Mouse (Mus musculus) retina, embryonic 14.5 days (tissue): ENCODE data around the gene Dcpp1.
"Not testable (repeated sequence)": the region's sequence is repeated elsewhere in the genome, so short reads cannot be mapped to it uniquely, and the experiment has no call there.

ENCODE experiments used
- DNase-seq: peaks from one replicate; pipeline ENCODE4 v3.0.0-alpha.2; 2015; ENCODE audit warnings: low spot score

Gene Dcpp1

DNA sequence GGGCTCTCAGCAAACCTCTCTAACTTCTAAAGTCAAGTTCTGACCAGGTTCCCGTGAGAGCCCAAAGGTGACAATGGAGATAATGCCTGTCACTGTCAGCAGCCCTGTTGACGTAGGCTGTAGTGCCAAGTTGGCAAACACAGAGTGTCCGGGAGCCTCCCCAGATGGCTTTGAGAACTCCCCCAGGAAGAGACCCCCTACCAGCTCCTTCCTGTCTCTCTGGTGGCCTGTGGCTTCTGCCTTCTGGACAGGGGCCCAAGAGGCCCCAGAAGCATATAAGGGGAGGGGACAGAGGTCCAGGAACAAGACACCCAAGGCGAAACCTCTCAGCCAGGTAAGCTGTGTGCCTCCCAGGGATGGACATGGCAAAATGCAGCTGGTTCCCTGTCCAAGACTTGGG lies at the start of gene Dcpp1, which contains the start of gene Dcpp2:
Gene Dcpp1 (plus strand): TSS at position 301 of the 400 bp plus-strand sequence.
Gene Dcpp2 (plus strand): TSS at position 305 of the 400 bp plus-strand sequence.
- DNase-seq: not testable (repeated sequence)

DNA sequence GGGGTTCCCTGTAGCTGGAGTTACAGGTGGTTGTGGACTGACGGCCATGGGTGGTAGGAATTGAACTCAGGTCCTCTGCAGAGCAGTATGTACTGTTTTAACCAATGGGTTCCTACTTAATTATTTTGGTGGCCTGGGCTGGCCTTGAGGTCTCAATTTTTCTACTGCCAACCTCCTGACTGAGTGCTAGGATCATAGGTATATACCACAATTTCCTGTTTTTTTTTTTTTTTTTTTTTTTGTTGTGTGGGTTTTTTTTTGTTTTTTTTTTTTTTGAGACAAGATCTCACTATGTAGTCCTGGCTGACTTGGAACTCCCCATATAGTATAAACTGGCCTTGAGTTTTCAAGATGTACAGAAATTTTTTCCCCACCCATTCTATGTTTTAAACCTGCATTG lies 49.5 kb upstream of the Dcpp1 start:
- no peak for DNase-seq

DNA sequence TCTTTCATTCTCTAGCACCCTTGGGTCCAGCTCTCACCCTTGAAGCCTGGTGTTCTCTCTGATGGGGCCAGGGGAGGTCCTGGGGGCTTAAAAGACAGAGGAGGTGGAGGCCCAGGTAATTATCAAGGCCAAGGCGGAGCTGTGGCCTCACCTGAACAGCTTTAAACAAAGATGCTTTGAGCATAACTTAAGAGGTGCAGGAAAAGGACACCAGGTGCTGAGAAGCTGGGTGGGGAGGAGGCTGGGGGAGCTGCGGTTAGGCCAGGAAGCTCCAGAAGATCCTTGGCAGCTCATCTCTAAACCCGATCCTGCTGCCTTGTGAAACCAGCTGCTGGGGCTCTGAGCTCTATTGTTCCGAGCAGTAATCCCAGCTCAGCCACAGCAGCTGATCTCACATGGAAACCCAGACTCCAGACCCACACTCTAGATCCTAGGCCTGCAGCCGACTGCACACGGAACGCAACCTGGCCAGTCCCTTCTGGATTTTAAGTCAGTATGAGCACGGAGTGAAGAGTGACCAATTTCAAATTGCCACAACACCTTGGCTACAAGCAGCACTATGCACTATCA lies 44.6 kb upstream of the Dcpp1 start, which contains the start of gene Prss33:
Gene Prss33 (minus strand): TSS at position 51 of the 570 bp plus-strand sequence.
- peak; percentile 35 for DNase-seq

DNA sequence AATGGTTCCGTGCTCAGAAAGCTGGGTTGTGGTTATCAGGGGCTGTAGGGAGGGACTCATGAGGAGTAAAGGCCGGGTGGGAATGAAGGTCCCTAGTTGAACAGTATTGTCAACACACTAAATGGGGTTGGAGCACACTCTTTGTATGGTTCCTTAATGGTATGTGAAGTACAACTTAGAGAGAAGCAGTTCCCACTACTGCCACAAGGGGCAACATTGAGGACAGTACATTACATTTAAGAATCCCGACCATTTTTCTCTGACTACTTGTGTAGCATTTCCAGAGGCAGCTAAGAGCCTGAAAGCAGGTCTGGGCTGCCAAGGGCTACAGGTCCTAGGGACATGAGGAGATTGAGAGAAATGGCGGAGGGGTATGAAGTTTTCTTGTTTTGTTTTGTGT lies 39.5 kb upstream of the Dcpp1 start:
- DNase-seq: peak; percentile 91

GRCm38 (mm10) chr17:23843141-23843811 lies 37.4 kb upstream of the Dcpp1 start:
- DNase-seq: peak; percentile 67

- peak; percentile 83 for DNase-seq
Measured at GRCm38 (mm10) chr17:23843812-23844273, 36.8 kb upstream of the Dcpp1 start, which contains the start of the genes Prss32 and Prss41. Gene Prss32, plus strand, starts transcription at chr17:23843855. Gene Prss41, minus strand, starts transcription at chr17:23844172.

GRCm38 (mm10) chr17:23850028-23850427 lies 30.6 kb upstream of the Dcpp1 start:
- DNase-seq: no peak

DNA sequence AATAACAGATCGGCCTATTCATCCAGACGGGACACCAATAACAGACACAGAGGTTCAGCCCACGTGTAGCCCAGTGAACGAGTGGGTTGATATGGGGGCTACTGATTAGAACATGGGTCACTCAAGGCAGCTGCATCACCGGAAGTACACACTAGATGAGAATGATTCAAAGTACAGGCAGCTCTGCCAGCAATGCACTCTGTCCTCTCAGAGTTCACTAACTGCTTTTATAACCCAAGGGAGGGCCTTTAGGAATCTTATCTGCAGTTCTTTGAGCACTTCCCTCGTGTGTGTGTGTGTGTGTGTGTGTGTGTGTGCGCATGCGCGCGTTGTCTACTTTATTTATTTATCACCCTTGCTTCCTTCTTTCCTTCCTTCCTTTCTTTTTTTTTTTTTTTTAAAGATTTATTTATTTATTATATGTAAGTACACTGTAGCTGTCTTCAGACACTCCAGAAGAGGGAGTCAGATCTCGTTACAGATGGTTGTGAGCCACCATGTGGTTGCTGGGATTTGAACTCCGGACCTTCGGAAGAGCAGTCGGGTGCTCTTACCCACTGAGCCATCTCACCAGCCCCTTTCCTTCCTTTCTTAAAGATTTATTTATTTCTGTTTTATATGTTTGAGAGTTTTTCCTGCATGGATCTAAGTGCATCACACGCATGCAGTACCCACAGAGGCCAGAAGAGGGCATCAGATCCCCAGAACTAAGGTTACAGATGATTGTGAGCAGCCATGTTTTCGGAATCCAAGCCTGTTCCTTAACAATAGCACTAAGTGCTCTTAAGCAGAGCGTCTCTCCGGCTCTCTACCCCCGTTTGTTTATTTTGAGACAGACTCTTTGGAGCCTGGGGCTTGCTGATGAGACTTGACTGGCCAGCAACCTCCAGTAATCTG lies 29.6 kb upstream of the Dcpp1 start:
- DNase-seq: peak; percentile 80

- peak; percentile 81 for DNase-seq
Measured at GRCm38 (mm10) chr17:23853292-23853691, 27.4 kb upstream of the Dcpp1 start.

DNA sequence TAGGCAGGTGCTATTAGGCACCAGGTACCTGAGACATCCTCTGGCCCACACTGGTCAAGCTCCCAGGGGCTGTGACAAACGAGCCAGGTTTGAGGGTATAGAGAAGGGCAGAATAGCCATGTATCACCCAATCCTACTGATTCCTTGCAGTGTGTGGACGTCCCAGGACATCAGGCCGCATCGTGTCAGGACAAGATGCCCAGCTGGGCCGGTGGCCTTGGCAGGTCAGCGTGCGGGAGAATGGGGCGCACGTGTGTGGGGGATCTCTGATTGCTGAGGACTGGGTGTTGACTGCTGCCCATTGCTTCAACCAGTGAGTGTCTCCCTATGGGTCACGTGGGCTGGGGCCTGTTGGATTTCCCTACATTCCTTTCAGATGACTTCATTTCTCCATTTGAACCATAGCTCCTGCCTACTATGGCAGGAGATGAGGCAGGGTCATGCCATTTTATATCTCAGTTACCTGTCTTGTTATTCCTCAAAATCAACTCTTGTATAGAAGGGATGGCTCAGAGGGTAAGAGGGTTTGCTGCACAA lies 26.4 kb upstream of the Dcpp1 start:
- no peak for DNase-seq

DNA sequence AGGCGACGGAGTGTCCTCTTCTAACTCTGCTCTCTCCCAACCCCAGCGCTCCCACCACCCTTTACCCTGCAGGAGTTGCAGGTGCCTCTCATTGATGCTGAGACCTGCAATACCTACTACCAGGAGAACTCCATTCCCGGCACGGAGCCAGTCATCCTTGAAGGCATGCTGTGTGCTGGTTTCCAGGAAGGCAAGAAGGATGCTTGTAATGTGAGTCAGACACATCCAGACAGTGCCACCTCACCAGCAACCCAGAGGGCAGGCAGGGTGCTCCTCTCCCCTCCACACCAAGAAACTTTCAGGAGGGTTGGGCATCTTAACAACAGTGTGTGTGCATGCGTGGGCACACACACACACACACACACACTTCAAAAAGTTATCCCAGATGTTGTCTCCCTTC lies 23.5 kb upstream of the Dcpp1 start:
- no peak for DNase-seq

GRCm38 (mm10) chr17:23857913-23858312 lies 22.8 kb upstream of the Dcpp1 start:
- no peak for DNase-seq

GRCm38 (mm10) chr17:23862926-23863325 lies 17.8 kb upstream of the Dcpp1 start:
- no peak for DNase-seq

DNA sequence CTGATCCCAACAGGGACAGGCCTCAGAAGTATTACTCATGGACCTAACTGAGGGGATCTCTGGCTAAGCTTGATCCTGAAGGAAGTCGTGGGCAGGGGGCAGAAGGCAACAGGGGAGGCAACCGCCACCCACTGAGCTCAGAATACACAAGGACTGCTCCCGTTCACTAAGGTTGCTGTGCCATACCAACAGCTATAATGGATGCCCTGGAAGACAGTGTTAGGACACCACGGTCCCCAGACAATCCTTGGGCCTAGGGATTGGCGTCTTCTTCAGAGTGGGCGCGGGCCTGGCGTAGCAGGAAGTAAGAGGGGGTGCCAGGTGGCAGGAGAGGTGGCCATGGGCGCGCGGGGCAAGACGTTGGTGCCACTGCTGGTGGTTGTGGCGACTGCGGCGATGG lies 12.9 kb upstream of the Dcpp1 start, which contains the start of gene Prss21:
Gene Prss21 (plus strand): TSS at position 301 of the 400 bp plus-strand sequence.
- DNase-seq: no peak

DNA sequence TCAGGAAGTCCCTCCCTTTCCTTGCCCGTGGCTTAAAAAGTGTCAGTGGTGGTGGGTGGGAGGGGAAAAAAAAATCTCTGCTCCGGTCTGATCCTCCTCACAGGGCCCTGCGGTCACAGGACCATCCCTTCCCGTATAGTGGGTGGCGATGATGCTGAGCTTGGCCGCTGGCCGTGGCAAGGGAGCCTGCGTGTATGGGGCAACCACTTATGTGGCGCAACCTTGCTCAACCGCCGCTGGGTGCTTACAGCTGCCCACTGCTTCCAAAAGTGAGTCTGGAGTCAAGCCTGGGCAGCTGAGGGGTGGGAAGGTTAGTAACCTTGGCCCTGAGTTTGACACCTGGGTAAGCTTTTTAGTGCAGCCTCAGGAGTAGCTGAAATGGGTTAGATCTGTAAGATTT lies 12.2 kb upstream of the Dcpp1 start:
- no peak for DNase-seq

DNA sequence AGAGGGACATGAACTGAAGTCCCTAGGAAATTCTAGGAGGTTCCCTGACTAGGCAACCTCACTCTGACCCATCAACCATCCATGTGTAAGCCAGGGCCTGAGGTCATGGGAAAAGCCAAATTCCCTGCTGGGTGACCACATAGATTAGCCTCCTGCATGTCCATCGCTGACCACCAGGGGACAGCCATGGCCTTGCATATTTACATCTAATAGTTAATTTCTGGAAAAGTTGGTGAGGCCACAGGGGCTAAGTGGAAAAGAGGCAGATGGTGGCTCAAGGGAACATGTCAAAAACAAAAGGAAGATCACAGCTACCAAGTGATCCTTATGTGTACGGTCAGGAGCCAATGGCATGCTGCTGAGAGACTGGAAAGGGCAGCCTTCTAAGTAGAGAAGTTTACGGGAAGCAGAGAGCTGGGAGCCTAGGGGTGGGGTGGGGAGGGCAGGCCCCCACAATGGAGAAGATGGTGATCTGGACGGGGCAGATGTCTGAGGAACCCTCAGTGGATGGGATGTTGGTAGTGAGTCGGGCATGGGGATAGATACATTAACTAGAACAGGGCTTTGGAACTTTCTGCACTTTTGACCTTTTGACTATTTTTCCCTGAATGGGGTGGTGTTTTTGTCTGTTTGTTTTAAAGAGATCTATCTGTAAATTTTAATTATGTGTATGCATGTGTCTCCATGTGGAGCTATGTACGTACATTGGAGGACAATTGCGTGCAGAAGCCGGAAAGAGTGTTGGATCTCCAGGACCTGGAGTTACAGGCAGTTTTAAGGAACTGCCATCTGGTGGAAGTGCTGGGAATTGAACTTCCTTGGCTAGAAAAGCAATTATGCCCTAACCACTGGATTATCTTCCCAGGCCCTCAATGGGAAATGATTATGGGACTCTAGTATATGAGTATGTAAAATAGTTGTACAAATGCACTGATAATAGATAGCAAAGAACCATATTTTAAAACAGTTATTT lies 6.5 kb upstream of the Dcpp1 start:
- DNase-seq: peak; percentile 82

DNA sequence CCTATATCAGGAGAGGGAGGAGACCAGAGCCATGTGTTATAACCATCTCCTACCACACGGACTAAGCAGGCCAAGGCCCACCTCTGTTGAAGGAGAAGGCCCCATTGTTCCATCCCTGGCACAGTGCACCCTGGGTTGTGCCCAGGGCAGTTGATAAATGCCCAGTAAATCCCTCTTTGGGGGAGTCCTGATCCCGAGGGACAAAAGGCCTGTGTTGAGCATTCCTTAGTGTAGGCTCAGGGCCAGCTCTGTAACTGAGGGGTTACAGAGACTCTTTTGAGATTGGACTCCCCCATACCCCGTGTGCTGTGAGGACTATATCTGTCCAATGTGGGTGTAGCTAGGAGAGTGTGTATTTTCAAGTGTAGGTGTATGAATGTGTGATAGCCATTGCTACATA lies 3.9 kb upstream of the Dcpp1 start:
- no peak for DNase-seq

GRCm38 (mm10) chr17:23877166-23877565 lies 3.5 kb upstream of the Dcpp1 start:
- no peak for DNase-seq

- not testable (repeated sequence) for DNase-seq
Measured at GRCm38 (mm10) chr17:23917158-23917557, 36.5 kb downstream of the Dcpp1 start, which contains the start of gene Dcpp3. Gene Dcpp3, plus strand, starts transcription at chr17:23917458.

GRCm38 (mm10) chr17:23924531-23925007 lies 43.9 kb downstream of the Dcpp1 start:
- DNase-seq: peak; percentile 92

DNA sequence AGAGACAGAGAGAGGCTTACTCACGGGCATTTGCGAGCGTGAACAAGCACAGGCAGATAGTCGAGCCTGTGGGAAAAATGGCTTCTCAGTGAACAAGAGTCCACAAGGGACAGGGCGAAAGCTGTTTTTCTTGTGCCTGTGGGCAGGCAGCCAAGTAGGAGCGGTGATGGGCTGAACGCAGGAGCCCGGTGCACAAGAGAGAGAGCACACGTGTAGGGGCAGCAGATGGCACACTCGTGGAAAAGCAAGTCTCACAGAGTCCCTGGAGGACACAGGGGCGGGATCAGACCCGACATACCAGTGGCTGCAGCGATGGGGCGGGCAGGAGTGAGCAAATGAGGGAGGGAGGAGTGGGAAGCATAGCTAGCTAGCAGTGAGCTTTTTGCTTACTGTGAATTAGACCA lies 44.4 kb downstream of the Dcpp1 start:
- DNase-seq: peak; percentile 79
